Mouse (Mus musculus): ENCODE data around the gene Lcn10.
A peak's percentile ranks its signal among the peaks of the same experiment; 100 is the strongest.
"Not testable (repeated sequence)": the region's sequence is repeated elsewhere in the genome, so short reads cannot be mapped to it uniquely, and the experiment has no call there.

Gene Lcn10

GRCm38 (mm10) chr2:25708121-25708520, 25.6 kb downstream of the Lcn10 start:
- DNase-seq = peak; percentile 30

- DNase-seq = not testable (repeated sequence)
These were observed 26.5 kb downstream of the Lcn10 start for GRCm38 (mm10) chr2:25709056-25709455.

GRCm38 (mm10) chr2:25709791-25710190, 27.3 kb downstream of the Lcn10 start:
- DNase-seq = not testable (repeated sequence)

DNA sequence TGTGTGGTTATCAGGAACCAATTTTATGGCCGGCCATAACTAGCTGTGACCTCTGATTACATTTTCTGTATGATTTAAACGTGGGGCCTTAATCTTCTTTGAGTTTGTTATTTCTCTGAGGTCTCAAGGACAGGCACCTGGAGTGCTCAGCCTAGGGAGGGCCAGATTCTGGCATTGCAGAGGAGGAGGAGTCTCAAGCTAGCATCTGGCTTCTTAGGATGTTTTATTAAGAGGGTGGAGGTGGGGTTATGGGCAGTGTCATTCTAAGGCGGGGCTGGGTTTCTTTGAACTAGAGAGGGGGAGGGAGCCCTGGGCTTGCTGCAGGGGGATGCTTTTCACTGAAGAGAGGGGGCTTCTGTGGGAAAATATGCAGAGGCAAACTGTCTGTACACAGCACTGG, 29.1 kb downstream of the Lcn10 start:
- not testable (repeated sequence) for DNase-seq

DNA sequence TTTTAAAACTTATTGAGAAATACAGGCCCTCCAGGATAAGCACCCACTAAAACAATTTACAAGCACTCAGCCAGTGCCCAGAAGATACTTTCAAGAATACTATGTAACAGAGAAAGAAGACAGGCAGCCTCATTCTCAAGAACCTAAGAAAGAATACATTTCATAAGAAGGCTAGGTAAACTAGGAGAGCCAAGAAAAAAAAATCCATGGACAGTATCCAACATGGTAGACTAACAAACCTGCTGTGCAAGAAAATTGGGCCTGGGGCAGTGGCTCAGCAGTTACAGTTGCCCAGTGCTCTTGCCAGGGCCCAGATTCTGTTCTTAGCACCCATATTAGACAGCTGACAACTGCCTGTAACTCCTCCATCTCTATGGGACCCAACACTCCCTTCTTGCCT, 34.7 kb downstream of the Lcn10 start:
- DNase-seq = no peak

- no peak for DNase-seq
These were observed 50.8 kb downstream of the Lcn10 start for GRCm38 (mm10) chr2:25733199-25733930.
